Mouse (Mus musculus) midbrain, embryonic 13.5 days (tissue): Measurements from ENCODE around the gene Son. TPM values are rescaled to one million over a fixed set of nuclear protein-coding genes. Genes with fewer than 3 reads are reported as not detected.

Experiments used
- ATAC-seq: fragments of 200-750 bp; cut with Nextera tagmentation; 2 replicates; pipeline ENCODE4 v1.8.0; 2017; ENCODE audit warnings: mild to moderate bottlenecking, moderate TSS enrichment, moderate library complexity
- H3K27ac ChIP-seq: fragments of 300-500 bp; sonication (generic); 2 replicates; pipeline ENCODE4 v1.5.1; 2015; ENCODE audit warnings: inconsistent platforms, mild to moderate bottlenecking, moderate library complexity
- H3K27me3 ChIP-seq: fragments of 300-500 bp; sonication (generic); 2 replicates; pipeline ENCODE4 v1.6.1; 2015; ENCODE audit warnings: mild to moderate bottlenecking, inconsistent platforms
- H3K36me3 ChIP-seq: fragments of 300-500 bp; sonication (generic); 2 replicates; pipeline ENCODE4 v1.6.1; 2015; ENCODE audit warnings: mild to moderate bottlenecking, inconsistent platforms
- H3K4me1 ChIP-seq: fragments of 300-500 bp; sonication (generic); replicated peaks from 2 replicates; pipeline ENCODE4 v1.6.1; 2015; ENCODE audit warnings: inconsistent platforms
- H3K4me2 ChIP-seq: fragments of 300-500 bp; sonication (generic); replicated peaks from 2 replicates; pipeline ENCODE4 v1.6.1; 2015; ENCODE audit warnings: moderate library complexity, mild to moderate bottlenecking, inconsistent platforms
- H3K4me3 ChIP-seq: fragments of 300-500 bp; sonication (generic); replicated peaks from 2 replicates; pipeline ENCODE4 v1.5.1; 2015; ENCODE audit warnings: mild to moderate bottlenecking, inconsistent platforms
- H3K9ac ChIP-seq: fragments of 300-500 bp; sonication (generic); replicated peaks from 2 replicates; pipeline ENCODE4 v1.6.1; 2015; ENCODE audit warnings: mild to moderate bottlenecking, inconsistent platforms
- H3K9me3 ChIP-seq: fragments of 300-500 bp; sonication (generic); 2 replicates; pipeline ENCODE4 v1.6.1; 2016; ENCODE audit warnings: mild to moderate bottlenecking, inconsistent platforms
- whole genome bisulfite sequencing: fragments of 180-500 bp; shearing (Covaris S2); methylation state at CpG from one replicate; pipeline ENCODE4 v1.1.7; 2015; 5-methylcytosine and 5-hydroxymethylcytosine counted together
- polyA plus RNA-seq: library from polyadenylated mRNA; unstranded; fragments of >200 nt; fragmentation: Nextera tagmentation; extraction: Ambion mirVana; gene quantifications from 2 replicates; pipeline ENCODE4 v1.2.1, GENCODE M21; 2015

Gene Son
- polyA plus RNA-seq, 1 experiment from 2014 or later: 146 TPM

GRCm38 (mm10) chr16:91618511-91619501 lies 28.5 kb upstream of the Son start, which contains the start of gene Dnajc28:
Gene Dnajc28 (minus strand): TSS chr16:91619026.
- Histone ChIP-seq H3K9ac (peak within 1 kb of the TSS; percentile 74), H3K27ac (no peak within 1 kb of the TSS), H3K27me3 (no peaks in the 10 kb centered on the region), H3K36me3 (peaks cover 37% of the 10 kb centered on the region), H3K4me1 (peaks cover 5% of the 10 kb centered on the region), H3K9me3 (no peaks in the 10 kb centered on the region), H3K4me3 (peak within 1 kb of the TSS; percentile 58), H3K4me2 (peak within 1 kb of the TSS; percentile 71)
- peak; percentile 97 for ATAC-seq
- 12% methylated on average over 39 of the region's 39 CpGs for whole genome bisulfite sequencing

GRCm38 (mm10) chr16:91620185-91620584 lies 27.1 kb upstream of the Son start:
- H3K4me3 ChIP-seq: no peak overlapping the region
- H3K27ac ChIP-seq: no peak overlapping the region
- H3K9ac ChIP-seq: no peak overlapping the region
- no peak for ATAC-seq
- no peak overlapping the region for H3K4me2 ChIP-seq
- peaks cover 49% of the 10 kb centered on the region for H3K36me3 ChIP-seq
- peaks cover 5% of the 10 kb centered on the region for H3K4me1 ChIP-seq
- H3K27me3 ChIP-seq: no peaks in the 10 kb centered on the region
- H3K9me3 ChIP-seq: no peaks in the 10 kb centered on the region
- WGBS: 99% methylated on average over 5 of the region's 5 CpGs

- H3K4me2 ChIP-seq: no peak overlapping the region
- H3K4me1 ChIP-seq: peaks cover 5% of the 10 kb centered on the region
- no peak for ATAC-seq
- 95% methylated on average over 11 of the region's 11 CpGs for WGBS
- H3K4me3 ChIP-seq: no peak overlapping the region
- no peaks in the 10 kb centered on the region for H3K9me3 ChIP-seq
- no peak overlapping the region for H3K27ac ChIP-seq
- no peaks in the 10 kb centered on the region for H3K27me3 ChIP-seq
- peaks cover 57% of the 10 kb centered on the region for H3K36me3 ChIP-seq
- H3K9ac ChIP-seq: no peak overlapping the region
Observed at GRCm38 (mm10) chr16:91620991-91621390, 26.3 kb upstream of the Son start.

- no peak for ATAC-seq
- Histone ChIP-seq H3K27ac (no peak overlapping the region), H3K36me3 (peaks cover 75% of the 10 kb centered on the region), H3K4me3 (no peak overlapping the region), H3K4me1 (peaks cover 3% of the 10 kb centered on the region), H3K9me3 (no peaks in the 10 kb centered on the region), H3K9ac (no peak overlapping the region), H3K27me3 (no peaks in the 10 kb centered on the region), H3K4me2 (no peak overlapping the region)
- 93% methylated on average over 9 of the region's 9 CpGs for WGBS
Observed at GRCm38 (mm10) chr16:91623074-91623473, 24.2 kb upstream of the Son start.

GRCm38 (mm10) chr16:91627831-91628230 lies 19.5 kb upstream of the Son start:
- Histone ChIP-seq H3K4me3 (no peak overlapping the region), H3K9ac (no peak overlapping the region), H3K4me1 (no peaks in the 10 kb centered on the region), H3K9me3 (no peaks in the 10 kb centered on the region), H3K36me3 (peaks cover 85% of the 10 kb centered on the region), H3K4me2 (no peak overlapping the region), H3K27me3 (no peaks in the 10 kb centered on the region), H3K27ac (no peak overlapping the region)
- WGBS: 92% methylated on average over 7 of the region's 7 CpGs
- ATAC-seq: no peak

- Histone ChIP-seq H3K4me3 (no peak overlapping the region), H3K9me3 (no peaks in the 10 kb centered on the region), H3K4me2 (no peak overlapping the region), H3K36me3 (peaks cover 83% of the 10 kb centered on the region), H3K27ac (no peak overlapping the region), H3K4me1 (no peaks in the 10 kb centered on the region), H3K9ac (no peak overlapping the region), H3K27me3 (no peaks in the 10 kb centered on the region)
- no peak for ATAC-seq
- 97% methylated on average over 3 of the region's 3 CpGs for WGBS
Observed at GRCm38 (mm10) chr16:91628673-91629072, 18.6 kb upstream of the Son start.

- no peak overlapping the region for H3K4me2 ChIP-seq
- peaks cover 83% of the 10 kb centered on the region for H3K36me3 ChIP-seq
- 93% methylated on average over 4 of the region's 4 CpGs for WGBS
- no peaks in the 10 kb centered on the region for H3K4me1 ChIP-seq
- no peak for ATAC-seq
- no peak overlapping the region for H3K27ac ChIP-seq
- H3K27me3 ChIP-seq: no peaks in the 10 kb centered on the region
- H3K9ac ChIP-seq: no peak overlapping the region
- no peak overlapping the region for H3K4me3 ChIP-seq
- H3K9me3 ChIP-seq: no peaks in the 10 kb centered on the region
Observed at GRCm38 (mm10) chr16:91629749-91630148, 17.6 kb upstream of the Son start.

- ATAC-seq: no peak
- no peak overlapping the region for H3K9ac ChIP-seq
- no peak overlapping the region for H3K4me2 ChIP-seq
- no peaks in the 10 kb centered on the region for H3K4me1 ChIP-seq
- no peaks in the 10 kb centered on the region for H3K27me3 ChIP-seq
- H3K27ac ChIP-seq: 0 out of 2 replicates have a peak overlapping the region, but pooled peaks have one; percentile 19
- 65% methylated on average over 1 of the region's 1 CpGs for WGBS
- H3K9me3 ChIP-seq: no peaks in the 10 kb centered on the region
- H3K36me3 ChIP-seq: peaks cover 83% of the 10 kb centered on the region
- H3K4me3 ChIP-seq: no peak overlapping the region
Observed at GRCm38 (mm10) chr16:91630584-91630983, 16.7 kb upstream of the Son start.

- no peak overlapping the region for H3K4me3 ChIP-seq
- H3K36me3 ChIP-seq: peaks cover 86% of the 10 kb centered on the region
- H3K9me3 ChIP-seq: no peaks in the 10 kb centered on the region
- no peak overlapping the region for H3K4me2 ChIP-seq
- 89% methylated on average over 5 of the region's 5 CpGs for WGBS
- H3K4me1 ChIP-seq: no peaks in the 10 kb centered on the region
- ATAC-seq: no peak
- no peak overlapping the region for H3K9ac ChIP-seq
- H3K27me3 ChIP-seq: no peaks in the 10 kb centered on the region
- H3K27ac ChIP-seq: no peak overlapping the region
Observed at GRCm38 (mm10) chr16:91632439-91632838, 14.9 kb upstream of the Son start.

- H3K9me3 ChIP-seq: no peaks in the 10 kb centered on the region
- H3K9ac ChIP-seq: no peak overlapping the region
- no peaks in the 10 kb centered on the region for H3K27me3 ChIP-seq
- H3K4me1 ChIP-seq: no peaks in the 10 kb centered on the region
- no peak overlapping the region for H3K4me3 ChIP-seq
- ATAC-seq: no peak
- peaks cover 86% of the 10 kb centered on the region for H3K36me3 ChIP-seq
- no peak overlapping the region for H3K4me2 ChIP-seq
- no peak overlapping the region for H3K27ac ChIP-seq
- WGBS: 97% methylated on average over 7 of the region's 7 CpGs
Observed at GRCm38 (mm10) chr16:91632940-91633339, 14.4 kb upstream of the Son start.

GRCm38 (mm10) chr16:91633641-91634040 lies 13.7 kb upstream of the Son start:
- no peak overlapping the region for H3K27ac ChIP-seq
- no peaks in the 10 kb centered on the region for H3K4me1 ChIP-seq
- H3K27me3 ChIP-seq: no peaks in the 10 kb centered on the region
- H3K4me2 ChIP-seq: no peak overlapping the region
- WGBS: 95% methylated on average over 12 of the region's 12 CpGs
- ATAC-seq: no peak
- no peak overlapping the region for H3K9ac ChIP-seq
- H3K9me3 ChIP-seq: no peaks in the 10 kb centered on the region
- H3K36me3 ChIP-seq: peaks cover 86% of the 10 kb centered on the region
- no peak overlapping the region for H3K4me3 ChIP-seq

GRCm38 (mm10) chr16:91639161-91639560 lies 8.1 kb upstream of the Son start:
- H3K27me3 ChIP-seq: no peaks in the 10 kb centered on the region
- H3K4me3 ChIP-seq: no peak overlapping the region
- peaks cover 83% of the 10 kb centered on the region for H3K36me3 ChIP-seq
- ATAC-seq: no peak
- no peak overlapping the region for H3K9ac ChIP-seq
- H3K4me2 ChIP-seq: no peak overlapping the region
- no peak overlapping the region for H3K27ac ChIP-seq
- no peaks in the 10 kb centered on the region for H3K9me3 ChIP-seq
- H3K4me1 ChIP-seq: no peaks in the 10 kb centered on the region
- WGBS: 94% methylated on average over 5 of the region's 5 CpGs
